Mouse (Mus musculus) MEL-GATA-1-ER (cell line): ENCODE results near the gene Six5.

Source experiments
- DNase-seq: peaks from one replicate; pipeline ENCODE4 v3.0.0-alpha.2; 2012; ENCODE audit warnings: low read depth; ENCODE audit errors: extremely low read depth

Gene Six5

GRCm38 (mm10) chr7:19147497-19148045, 53.2 kb downstream of the Six5 start:
- DNase-seq, result no peak
